Mouse (Mus musculus) brown adipose tissue, adult 24 weeks (tissue): Measurements from ENCODE around the gene Tfip11. TPM values are rescaled to one million over a fixed set of nuclear protein-coding genes. Genes with fewer than 3 reads are reported as not detected.

Source experiments
- H3K27ac ChIP-seq: fragments of 200-500 bp; replicated peaks from 2 replicates; pipeline ENCODE4 v1.5.1; 2012; ENCODE audit warnings: low read depth, mild to moderate bottlenecking, low read length
- H3K4me1 ChIP-seq: fragments of 200-500 bp; 2 replicates; pipeline ENCODE4 v1.6.1; 2012; ENCODE audit warnings: low read length, mixed read lengths; ENCODE audit not compliant: control insufficient read depth, insufficient read depth, insufficient read length
- H3K4me3 ChIP-seq: fragments of 200-500 bp; 2 replicates; pipeline ENCODE4 v1.5.1; 2012; ENCODE audit warnings: low read depth, mild to moderate bottlenecking, low read length, moderate library complexity; ENCODE audit not compliant: insufficient read depth
- polyA plus RNA-seq: library from polyadenylated mRNA; stranded (reverse); fragments of >200 nt; gene quantifications from 2 replicates; pipeline ENCODE4 v1.2.4, GENCODE M21; 2012; ENCODE audit not compliant: missing spikeins, insufficient read depth, insufficient read length

Tfip11 gene
- polyA plus RNA-seq, 1 experiment: 9.8 TPM

GRCm38 (mm10) chr5:112382042-112382441 lies 55.9 kb downstream of the Tfip11 start:
- Histone ChIP-seq H3K27ac (no peak overlapping the region), H3K4me1 (peaks cover 9% of the 10 kb centered on the region; the same call in 1 of the 2 replicates), H3K4me3 (no peak overlapping the region)

GRCm38 (mm10) chr5:112382641-112383330 lies 56.6 kb downstream of the Tfip11 start:
- H3K4me3 ChIP-seq: no peak overlapping the region
- H3K4me1 ChIP-seq: peaks cover 5% of the 10 kb centered on the region; the same call in 1 of the 2 replicates
- H3K27ac ChIP-seq: peak overlapping the region; percentile 10; the same call in 1 of the 2 replicates

DNA sequence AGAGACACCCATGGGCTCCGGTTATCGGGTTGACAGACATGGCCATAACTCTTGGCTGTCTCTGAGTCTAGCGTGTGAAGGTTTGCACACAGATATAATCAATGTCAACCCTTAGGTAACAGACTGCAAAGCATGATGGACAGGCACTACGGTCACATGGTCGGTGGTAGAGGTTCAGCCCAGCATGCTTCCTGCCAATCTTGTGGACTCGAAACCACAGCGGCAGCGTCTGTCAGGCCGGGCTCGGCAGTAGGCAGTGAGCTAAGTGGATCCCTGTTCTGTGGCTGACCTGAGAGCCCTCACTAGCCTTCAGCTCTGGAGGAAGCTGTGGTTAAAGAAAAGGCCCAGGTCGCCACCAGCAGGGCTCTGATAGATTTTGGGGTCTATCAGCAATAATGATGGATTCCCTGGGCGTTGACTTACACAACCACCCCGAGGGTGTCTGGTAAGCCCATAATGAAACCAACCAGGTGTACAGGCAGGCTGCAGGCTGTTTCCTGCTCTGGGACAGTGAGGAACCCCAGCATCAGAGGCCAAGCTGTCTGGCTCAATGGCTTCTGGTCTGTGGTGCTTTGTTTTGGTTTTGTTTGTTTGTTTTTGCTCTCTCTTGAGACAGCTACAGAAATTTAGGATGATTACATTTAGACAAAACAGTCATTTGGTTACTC lies 58.8 kb downstream of the Tfip11 start:
- Histone ChIP-seq H3K27ac (no peak overlapping the region), H3K4me1 (peaks cover 5% of the 10 kb centered on the region; the same call in 1 of the 2 replicates), H3K4me3 (no peak overlapping the region)

- H3K4me3 ChIP-seq: no peak overlapping the region
- H3K27ac ChIP-seq: no peak overlapping the region
- peaks cover 5% of the 10 kb centered on the region; the same call in 1 of the 2 replicates for H3K4me1 ChIP-seq
Observed at GRCm38 (mm10) chr5:112385973-112386372, 59.8 kb downstream of the Tfip11 start.

Other genes starting within 250 kb of the Tfip11 start
- not detected in 2 replicates for gene Cryba4, start 73.8 kb upstream of the Tfip11 start, polyA plus RNA-seq
- not detected in 2 replicates for gene Crybb1, start 70.5 kb upstream of the Tfip11 start, polyA plus RNA-seq
- gene Tpst2, start 49.7 kb upstream of the Tfip11 start, polyA plus RNA-seq: 23.8 and 30.1 TPM in 2 replicates
- 8.3 and 14.3 TPM in 2 replicates for gene Srrd, start 16.7 kb downstream of the Tfip11 start, polyA plus RNA-seq
- gene Hps4, start 16.7 kb downstream of the Tfip11 start, polyA plus RNA-seq: 8.0 and 11.9 TPM in 2 replicates
- not detected in 2 replicates for gene Gm6583, start 29.7 kb downstream of the Tfip11 start, polyA plus RNA-seq
- gene Asphd2, start 68.5 kb downstream of the Tfip11 start, polyA plus RNA-seq: 1.0 and 1.5 TPM in 2 replicates
- not detected in 2 replicates for gene Gm6588, start 123.1 kb downstream of the Tfip11 start, polyA plus RNA-seq